ENCODE assay signal across 21 mouse cellular contexts in the genomic region with DNA sequence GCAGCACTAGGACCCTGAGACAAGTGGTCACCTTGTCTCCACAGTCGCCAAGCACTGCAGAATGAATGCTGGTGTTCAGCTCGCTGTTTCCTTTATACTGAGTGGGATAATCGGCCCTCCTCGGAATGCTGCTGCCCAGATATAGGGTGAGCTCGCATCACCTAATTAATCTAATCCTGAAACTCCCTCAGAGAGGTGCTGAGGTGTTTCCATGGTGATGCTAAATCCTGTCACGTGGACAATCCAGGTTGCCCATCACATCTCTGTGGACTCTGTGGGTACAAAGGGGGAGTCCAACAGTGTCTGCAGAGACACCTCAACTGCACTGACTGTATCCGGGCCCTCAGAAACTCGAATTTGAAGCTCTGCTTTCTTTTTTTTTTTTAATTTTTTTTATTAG. TPM values are rescaled to one million over a fixed set of nuclear protein-coding genes. Genes with fewer than 3 reads are reported as not detected.
DNase-seq lines count a peak whose midpoint lies in the region; ATAC-seq lines count a peak whose summit lies in the region.
"Had no signal": no experiment of that assay in that cellular context is flagged by ENCODE, and none has a peak within 500 bp of the region (broad histone marks: within the 10 kb centered on the region; RNA-seq: fewer than 3 reads in every experiment).

No protein-coding gene starts in this region.

- H3K4me2 ChIP-seq in forebrain, embryonic 11.5 days (ENCODE audit: low read depth, low read length, severe bottlenecking), result no peak overlapping the region
- H3K4me2 ChIP-seq in midbrain, embryonic 11.5 days, result no peak overlapping the region
- H3K4me2 ChIP-seq in midbrain, embryonic 12.5 days (replicated peaks), result no peak overlapping the region
- H3K4me2 ChIP-seq: embryonic facial prominence, embryonic 12.5 days had no signal

- H3K9me3 ChIP-seq in forebrain, embryonic 11.5 days (ENCODE audit: control insufficient read depth, low read length), result no peaks in the 10 kb centered on the region
- H3K9me3 ChIP-seq in forebrain, embryonic 10.5 days, result no peaks in the 10 kb centered on the region
- no peaks in the 10 kb centered on the region for H3K9me3 ChIP-seq in midbrain, embryonic 11.5 days (ENCODE audit: control insufficient read depth, low read length)
- no peaks in the 10 kb centered on the region for H3K9me3 ChIP-seq in midbrain, embryonic 10.5 days (replicated peaks)
- H3K9me3 ChIP-seq in midbrain, embryonic 12.5 days, result no peaks in the 10 kb centered on the region
- H3K9me3 ChIP-seq: embryonic facial prominence, embryonic 12.5 days; heart, embryonic 10.5 days had no signal

- peak; percentile 64 for ATAC-seq in forebrain, embryonic 11.5 days (replicated peaks; ENCODE audit: low FRiP score)
- ATAC-seq in midbrain, embryonic 11.5 days (ENCODE audit: low FRiP score), result peak; percentile 68
- ATAC-seq in midbrain, embryonic 12.5 days (ENCODE audit: low FRiP score, low read depth), result peak; percentile 70
- ATAC-seq: activated CD4-positive, CD25-positive, alpha-beta regulatory T cell, adult 4 months; intestine, embryonic 16.5 days; liver, postnatal 0 days; lung, postnatal 0 days had no signal

- peaks cover 2% of the 10 kb centered on the region; the same call in 1 of the 2 replicates for H3K4me1 ChIP-seq in forebrain, embryonic 11.5 days (replicated peaks; ENCODE audit: control insufficient read depth, insufficient read depth, low read length)
- peaks cover 21% of the 10 kb centered on the region for H3K4me1 ChIP-seq in forebrain, embryonic 10.5 days
- H3K4me1 ChIP-seq in midbrain, embryonic 11.5 days (ENCODE audit: control insufficient read depth, insufficient read depth, low read length), result peaks cover 7% of the 10 kb centered on the region
- H3K4me1 ChIP-seq in midbrain, embryonic 10.5 days, result peaks cover 19% of the 10 kb centered on the region
- H3K4me1 ChIP-seq in midbrain, embryonic 12.5 days, result peaks cover 12% of the 10 kb centered on the region

- no peak for DNase-seq in forebrain, embryonic 11.5 days (ENCODE audit: low spot score)
- DNase-seq in forebrain, embryonic 10.5 days (ENCODE audit: extremely low spot score, low spot score), result no peak
- DNase-seq in midbrain, embryonic 11.5 days (ENCODE audit: low spot score, missing footprints), result peak; percentile 75
- no peak for DNase-seq in midbrain, embryonic 10.5 days (ENCODE audit: low spot score)
- DNase-seq in right cerebral cortex, postnatal 14 days, result no peak
- DNase-seq in gastrocnemius, postnatal 14 days, result no peak
- DNase-seq: adrenal gland, adult 8-10 months; cerebellum, adult 18-20 months; gastrocnemius, adult 2 months; kidney, adult 9 months; kidney, postnatal 14 days; layer of hippocampus, postnatal 36 days; liver, postnatal 0 days; thymus, postnatal 14 days had no signal

- no peak overlapping the region for H3K9ac ChIP-seq in forebrain, embryonic 11.5 days (ENCODE audit: low read length)
- no peak overlapping the region for H3K9ac ChIP-seq in midbrain, embryonic 11.5 days (ENCODE audit: low read length)
- no peak overlapping the region for H3K9ac ChIP-seq in midbrain, embryonic 12.5 days (replicated peaks)
- H3K9ac ChIP-seq: embryonic facial prominence, embryonic 12.5 days; liver, postnatal 0 days had no signal

- no peak overlapping the region for H3K27ac ChIP-seq in forebrain, embryonic 11.5 days (ENCODE audit: low read depth, low read length)
- H3K27ac ChIP-seq in forebrain, embryonic 10.5 days, result no peak overlapping the region
- H3K27ac ChIP-seq in midbrain, embryonic 11.5 days (ENCODE audit: low read depth, low read length), result no peak overlapping the region
- no peak overlapping the region for H3K27ac ChIP-seq in midbrain, embryonic 10.5 days (replicated peaks)
- H3K27ac ChIP-seq in midbrain, embryonic 12.5 days (replicated peaks), result no peak overlapping the region
- H3K27ac ChIP-seq: embryonic facial prominence, embryonic 12.5 days; gastrocnemius, adult 2 months; heart, embryonic 10.5 days; macrophage had no signal

- H3K27me3 ChIP-seq in forebrain, embryonic 11.5 days (ENCODE audit: control insufficient read depth, insufficient read depth, low read length), result no peaks in the 10 kb centered on the region
- no peaks in the 10 kb centered on the region for H3K27me3 ChIP-seq in forebrain, embryonic 10.5 days (ENCODE audit: poor library complexity, severe bottlenecking)
- no peaks in the 10 kb centered on the region for H3K27me3 ChIP-seq in midbrain, embryonic 11.5 days (ENCODE audit: control insufficient read depth, insufficient read depth, low read length)
- peaks cover 33% of the 10 kb centered on the region for H3K27me3 ChIP-seq in midbrain, embryonic 10.5 days (ENCODE audit: low read depth, poor library complexity, severe bottlenecking)
- peaks cover 16% of the 10 kb centered on the region; the same call in 1 of the 2 replicates for H3K27me3 ChIP-seq in midbrain, embryonic 12.5 days
- H3K27me3 ChIP-seq: embryonic facial prominence, embryonic 12.5 days had no signal

- intact Hi-C loops in gastrocnemius, postnatal 14 days (cut with DNase I; ENCODE audit: low total_unique reads), result no loop called here

- H3K4me3 ChIP-seq in forebrain, embryonic 11.5 days (ENCODE audit: low read depth, low read length), result no peak overlapping the region
- H3K4me3 ChIP-seq in forebrain, embryonic 10.5 days, result no peak overlapping the region
- no peak overlapping the region for H3K4me3 ChIP-seq in midbrain, embryonic 11.5 days (ENCODE audit: low read depth, low read length)
- H3K4me3 ChIP-seq in midbrain, embryonic 10.5 days, result no peak overlapping the region
- no peak overlapping the region for H3K4me3 ChIP-seq in midbrain, embryonic 12.5 days
- H3K4me3 ChIP-seq: embryonic facial prominence, embryonic 12.5 days; gastrocnemius, adult 2 months; heart, embryonic 10.5 days had no signal

- no peaks in the 10 kb centered on the region for H3K36me3 ChIP-seq in forebrain, embryonic 11.5 days (ENCODE audit: control insufficient read depth, insufficient read depth, low read length)
- no peaks in the 10 kb centered on the region for H3K36me3 ChIP-seq in forebrain, embryonic 10.5 days (replicated peaks)
- no peaks in the 10 kb centered on the region for H3K36me3 ChIP-seq in midbrain, embryonic 11.5 days (ENCODE audit: control insufficient read depth, insufficient read depth, low read length)
- H3K36me3 ChIP-seq in midbrain, embryonic 10.5 days, result no peaks in the 10 kb centered on the region
- no peaks in the 10 kb centered on the region for H3K36me3 ChIP-seq in midbrain, embryonic 12.5 days
- H3K36me3 ChIP-seq: embryonic facial prominence, embryonic 12.5 days; heart, embryonic 10.5 days had no signal

- 31% methylated on average over 8 of the region's 8 CpGs for WGBS in forebrain, embryonic 11.5 days
- 29% methylated on average over 8 of the region's 8 CpGs for WGBS in forebrain, embryonic 10.5 days
- 27% methylated on average over 8 of the region's 8 CpGs for WGBS in midbrain, embryonic 11.5 days
- WGBS in midbrain, embryonic 10.5 days, result 36% methylated on average over 8 of the region's 8 CpGs
- WGBS in midbrain, embryonic 12.5 days, result 32% methylated on average over 8 of the region's 8 CpGs

RNA-seq across cellular contexts. Expression of a gene that starts 27.8 kb away (rescaled TPM):
- polyA plus RNA-seq in forebrain, embryonic 11.5 days (2014; fragmentation: Nextera tagmentation; extraction: Ambion mirVana), result 22.7 and 30.4 TPM in 2 replicates
- 18.4 and 21.4 TPM in 2 replicates for polyA plus RNA-seq in forebrain, embryonic 10.5 days (2016; fragmentation: Nextera tagmentation; extraction: Ambion mirVana)
- 14.2 and 16.9 TPM in 2 replicates for polyA plus RNA-seq in midbrain, embryonic 11.5 days (2014; fragmentation: Nextera tagmentation; extraction: Ambion mirVana)
- polyA plus RNA-seq in midbrain, embryonic 10.5 days (2016; fragmentation: Nextera tagmentation; extraction: Ambion mirVana), result 13.8 and 13.9 TPM in 2 replicates
- polyA plus RNA-seq in midbrain, embryonic 12.5 days (2016; fragmentation: Nextera tagmentation; extraction: Ambion mirVana), result 21.7 and 23.8 TPM in 2 replicates
- 1 to 10 TPM; 4.7 to 7.1 TPM for total RNA-seq in gastrocnemius, postnatal 14 days (2021)

RNA-seq across cellular contexts. Expression of a gene that starts 49.1 kb away (rescaled TPM):
- 1,077 and 1,097 TPM in 2 replicates for polyA plus RNA-seq in forebrain, embryonic 11.5 days (2014; fragmentation: Nextera tagmentation; extraction: Ambion mirVana)
- polyA plus RNA-seq in forebrain, embryonic 10.5 days (2016; fragmentation: Nextera tagmentation; extraction: Ambion mirVana), result 1,253 and 1,286 TPM in 2 replicates
- polyA plus RNA-seq in midbrain, embryonic 11.5 days (2014; fragmentation: Nextera tagmentation; extraction: Ambion mirVana), result 1,019 and 1,097 TPM in 2 replicates
- polyA plus RNA-seq in midbrain, embryonic 10.5 days (2016; fragmentation: Nextera tagmentation; extraction: Ambion mirVana), result 1,095 and 1,127 TPM in 2 replicates
- polyA plus RNA-seq in midbrain, embryonic 12.5 days (2016; fragmentation: Nextera tagmentation; extraction: Ambion mirVana), result 759 and 804 TPM in 2 replicates
- total RNA-seq in gastrocnemius, postnatal 14 days (2021), result 100 to 1,000 TPM; 252 to 260 TPM
